Mouse (Mus musculus): ENCODE measurements at regions not wholly inside any gene's neighbourhood (a gene's known extent, or its start where the extent isn't known, plus 50 kb on each side); places are given as distances from the start of the nearest gene placed in this dataset.

DNA sequence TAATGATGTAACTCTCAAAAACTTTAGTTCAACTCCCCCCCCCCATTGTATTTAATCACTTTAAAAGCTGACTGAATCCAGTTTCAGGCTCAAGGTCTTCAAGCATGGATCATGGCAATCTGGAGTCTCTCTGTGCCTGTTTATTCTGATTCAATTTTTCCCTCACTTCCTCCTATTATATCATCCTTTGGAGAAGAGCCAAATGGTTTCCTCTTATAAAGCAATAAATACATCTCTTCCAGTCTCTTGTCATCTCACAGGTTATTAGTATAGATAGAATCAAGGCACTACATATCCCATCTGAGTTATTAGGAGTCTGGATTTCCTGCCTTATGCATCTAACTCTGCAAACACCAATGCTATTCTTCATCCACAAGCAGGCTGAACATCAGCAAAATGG lies 530.2 kb upstream of the Pdcd1 start:
- no peaks in the 10 kb centered on the region for H3K27me3 ChIP-seq (ENCODE audit: control insufficient read depth, insufficient read depth, low read length)
- ATAC-seq (replicated peaks; ENCODE audit: low FRiP score) = no peak
- no peak overlapping the region for H3K9ac ChIP-seq (ENCODE audit: low read length)

DNA sequence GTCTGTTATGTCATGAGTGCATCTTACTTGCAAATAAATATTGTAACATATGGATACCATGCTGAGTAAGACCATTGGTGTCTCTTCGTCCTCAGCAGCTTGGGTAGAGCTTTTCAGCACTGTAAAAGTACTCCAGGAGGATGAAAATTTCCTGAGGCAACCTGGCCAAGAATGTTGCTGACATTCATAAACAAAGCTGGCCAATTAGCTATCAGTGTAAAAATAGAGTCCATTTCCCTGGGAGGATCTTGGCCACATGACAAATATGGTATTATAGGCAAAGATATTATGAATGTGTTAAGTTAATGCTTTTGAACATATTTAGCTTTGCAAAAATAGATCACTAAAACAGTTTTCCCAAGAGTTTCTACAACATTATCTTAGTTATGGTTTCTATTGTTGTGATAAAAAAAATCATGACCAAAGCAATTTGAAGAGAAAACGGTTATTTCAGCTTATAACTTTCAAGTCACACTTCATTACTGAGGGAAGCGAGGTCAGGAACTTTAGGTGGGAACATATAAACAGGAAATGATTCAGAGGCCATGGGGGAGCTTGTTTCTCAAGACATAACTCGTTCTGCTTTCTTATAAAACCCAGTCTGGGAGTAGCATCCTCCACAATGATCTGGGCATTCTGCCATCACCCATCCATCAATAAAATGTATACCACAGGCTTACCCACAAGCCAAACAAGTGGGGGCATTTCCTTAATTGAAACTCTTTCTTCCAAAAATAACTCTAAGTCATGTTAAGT lies 529.5 kb upstream of the Pdcd1 start:
- no peak for ATAC-seq (replicated peaks; ENCODE audit: low FRiP score)
- no peaks in the 10 kb centered on the region for H3K4me1 ChIP-seq (replicated peaks; ENCODE audit: control insufficient read depth, insufficient read depth, low read length)
- H3K9me3 ChIP-seq (ENCODE audit: control insufficient read depth, low read length) = no peaks in the 10 kb centered on the region
- no peak overlapping the region for H3K4me2 ChIP-seq (ENCODE audit: low read depth, low read length, severe bottlenecking)
- no peaks in the 10 kb centered on the region for H3K27me3 ChIP-seq (ENCODE audit: control insufficient read depth, insufficient read depth, low read length)
- no peak overlapping the region for H3K9ac ChIP-seq (ENCODE audit: low read length)
- no peak overlapping the region for H3K4me3 ChIP-seq (ENCODE audit: low read depth, low read length)
- no peak overlapping the region for H3K27ac ChIP-seq (ENCODE audit: low read depth, low read length)
- no peak for DNase-seq (ENCODE audit: low spot score)
- H3K36me3 ChIP-seq (ENCODE audit: control insufficient read depth, insufficient read depth, low read length) = no peaks in the 10 kb centered on the region
- WGBS = 67% methylated on average over 4 of the region's 4 CpGs

More for the DNA sequence above, 530.2 kb upstream of the Pdcd1 start:
- DNase-seq (ENCODE audit: low spot score) = no peak
- no peak overlapping the region for H3K4me3 ChIP-seq (ENCODE audit: low read depth, low read length)
- no peaks in the 10 kb centered on the region for H3K36me3 ChIP-seq (ENCODE audit: control insufficient read depth, insufficient read depth, low read length)
- no peak overlapping the region for H3K4me2 ChIP-seq (ENCODE audit: low read depth, low read length, severe bottlenecking)
- no peaks in the 10 kb centered on the region for H3K4me1 ChIP-seq (replicated peaks; ENCODE audit: control insufficient read depth, insufficient read depth, low read length)
- no peaks in the 10 kb centered on the region for H3K9me3 ChIP-seq (ENCODE audit: control insufficient read depth, low read length)
- no peak overlapping the region for H3K27ac ChIP-seq (ENCODE audit: low read depth, low read length)

DNA sequence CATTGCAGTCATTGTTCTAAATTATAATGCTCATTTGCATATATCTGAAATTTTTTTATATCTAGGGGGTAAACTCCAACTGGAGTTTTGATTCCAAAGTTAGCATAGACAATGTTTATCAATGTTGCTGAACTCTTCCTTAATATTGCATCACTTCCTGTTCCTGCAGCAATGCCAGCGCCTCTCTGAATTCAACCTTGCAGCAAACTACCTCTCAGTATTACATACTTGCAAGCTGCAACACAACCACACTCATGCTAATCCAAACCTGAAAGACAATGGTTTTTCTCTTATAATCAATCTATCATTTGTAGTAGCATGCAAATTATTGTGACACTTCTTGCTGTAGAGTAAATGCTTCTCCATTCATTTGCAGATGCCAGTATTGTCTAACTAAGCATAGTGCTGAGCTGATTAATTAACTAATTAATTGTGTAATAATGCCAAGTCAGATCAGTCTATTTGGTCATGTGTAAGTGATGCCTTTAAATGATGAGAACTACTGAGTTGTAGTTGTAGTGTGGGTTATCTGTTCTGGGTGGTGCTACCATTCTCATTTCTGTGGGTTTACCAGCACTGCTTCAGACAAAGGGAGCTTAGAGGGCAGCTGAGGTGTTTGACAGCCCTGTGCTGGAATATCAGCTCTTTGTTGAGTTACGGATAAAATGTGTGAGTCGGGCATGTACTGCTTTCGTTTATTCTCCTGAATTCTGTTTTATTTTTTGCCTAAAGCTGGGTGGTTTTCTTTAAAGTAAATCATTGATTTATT lies 480.6 kb upstream of the Pdcd1 start:
- peak; percentile 36; the same call in 1 of the 2 replicates for ATAC-seq (replicated peaks; ENCODE audit: low FRiP score)
- 78% methylated on average over 4 of the region's 4 CpGs for WGBS

DNA sequence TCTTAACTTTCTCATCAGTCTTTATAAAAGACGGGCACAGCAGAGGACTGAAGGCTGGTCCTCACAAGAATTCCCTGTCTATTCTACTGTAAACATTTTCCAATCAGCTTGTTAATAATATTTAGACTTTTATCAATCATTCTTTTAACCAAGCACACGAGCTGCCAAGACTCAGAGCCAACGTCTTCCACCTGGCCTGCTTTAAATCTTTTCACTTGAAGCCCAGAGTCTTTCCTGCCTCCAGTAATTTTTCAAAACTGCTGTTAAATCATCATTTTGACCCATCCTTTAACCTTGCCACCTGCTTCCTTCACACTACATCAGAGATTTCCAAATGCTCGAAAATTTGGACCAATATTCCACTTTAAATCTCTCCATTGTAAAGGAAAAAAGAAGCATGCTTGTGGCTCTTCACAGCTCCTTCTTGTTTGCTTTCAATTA lies 451.7 kb upstream of the Pdcd1 start:
- no peaks in the 10 kb centered on the region for H3K36me3 ChIP-seq (ENCODE audit: control insufficient read depth, insufficient read depth, low read length)
- no peaks in the 10 kb centered on the region for H3K4me1 ChIP-seq (replicated peaks; ENCODE audit: control insufficient read depth, insufficient read depth, low read length)
- no peaks in the 10 kb centered on the region for H3K27me3 ChIP-seq (ENCODE audit: control insufficient read depth, insufficient read depth, low read length)
- 50% methylated on average over 4 of the region's 4 CpGs for WGBS
- ATAC-seq (replicated peaks; ENCODE audit: low FRiP score) (no peak; the same call in 1 of the 2 replicates), DNase-seq (ENCODE audit: low spot score) (no peak)
- H3K27ac ChIP-seq (ENCODE audit: low read depth, low read length) = peak overlapping the region; percentile 41; the same call in 1 of the 2 replicates
- no peaks in the 10 kb centered on the region for H3K9me3 ChIP-seq (ENCODE audit: control insufficient read depth, low read length)
- no peak overlapping the region for H3K4me3 ChIP-seq (ENCODE audit: low read depth, low read length)
- no peak overlapping the region for H3K9ac ChIP-seq (ENCODE audit: low read length)
- H3K4me2 ChIP-seq (ENCODE audit: low read depth, low read length, severe bottlenecking) = no peak overlapping the region

More for the DNA sequence above, 480.6 kb upstream of the Pdcd1 start:
- no peak overlapping the region for H3K4me3 ChIP-seq (ENCODE audit: low read depth, low read length)
- H3K9ac ChIP-seq (ENCODE audit: low read length) = no peak overlapping the region
- H3K27me3 ChIP-seq (ENCODE audit: control insufficient read depth, insufficient read depth, low read length) = no peaks in the 10 kb centered on the region
- H3K4me1 ChIP-seq (replicated peaks; ENCODE audit: control insufficient read depth, insufficient read depth, low read length) = no peaks in the 10 kb centered on the region
- H3K9me3 ChIP-seq (ENCODE audit: control insufficient read depth, low read length) = no peaks in the 10 kb centered on the region
- no peaks in the 10 kb centered on the region for H3K36me3 ChIP-seq (ENCODE audit: control insufficient read depth, insufficient read depth, low read length)
- H3K4me2 ChIP-seq (ENCODE audit: low read depth, low read length, severe bottlenecking) = no peak overlapping the region
- no peak overlapping the region for H3K27ac ChIP-seq (ENCODE audit: low read depth, low read length)
- DNase-seq (ENCODE audit: low spot score) = no peak

DNA sequence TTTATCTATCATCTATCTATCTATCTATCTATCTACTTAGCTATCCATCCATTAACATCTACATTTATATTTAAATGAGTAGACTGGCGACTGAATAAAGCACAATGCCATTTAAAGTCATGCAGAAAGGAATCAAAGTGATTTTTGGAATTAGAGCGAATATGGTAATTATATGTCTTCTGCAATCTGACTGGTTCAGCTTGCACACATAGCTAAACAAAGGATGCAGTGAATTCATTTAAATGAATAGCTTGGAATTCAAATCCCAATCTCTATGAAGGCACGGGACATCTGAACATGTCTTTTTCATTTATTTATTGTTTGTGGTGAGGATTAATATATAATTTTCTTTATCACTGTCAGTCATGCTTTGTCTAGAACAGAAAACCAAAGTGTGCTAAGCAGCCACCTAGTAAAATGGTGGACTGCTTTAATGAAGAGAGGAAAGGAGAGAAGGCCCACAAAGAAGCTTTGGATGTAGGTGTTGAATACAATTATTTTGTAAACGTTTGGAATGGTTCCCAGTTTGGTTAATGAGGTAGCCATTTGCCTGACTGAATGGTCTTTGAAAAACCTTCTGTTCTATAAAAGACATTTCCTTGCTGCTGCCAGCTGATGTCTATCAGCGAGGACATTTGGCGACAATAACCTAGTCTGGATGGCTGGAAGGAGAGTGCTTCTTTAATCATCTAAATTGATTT lies 451.2 kb upstream of the Pdcd1 start:
- Histone ChIP-seq H3K4me2 (ENCODE audit: low read depth, low read length, severe bottlenecking) (no peak overlapping the region), H3K27me3 (ENCODE audit: control insufficient read depth, insufficient read depth, low read length) (no peaks in the 10 kb centered on the region), H3K4me3 (ENCODE audit: low read depth, low read length) (no peak overlapping the region), H3K9me3 (ENCODE audit: control insufficient read depth, low read length) (no peaks in the 10 kb centered on the region), H3K36me3 (ENCODE audit: control insufficient read depth, insufficient read depth, low read length) (no peaks in the 10 kb centered on the region), H3K9ac (ENCODE audit: low read length) (no peak overlapping the region), H3K27ac (ENCODE audit: low read depth, low read length) (peak overlapping the region; percentile 41; the same call in 1 of the 2 replicates), H3K4me1 (replicated peaks; ENCODE audit: control insufficient read depth, insufficient read depth, low read length) (no peaks in the 10 kb centered on the region)
- peak; percentile 88 for ATAC-seq (replicated peaks; ENCODE audit: low FRiP score)
- 43% methylated on average over 6 of the region's 6 CpGs for WGBS
- no peak for DNase-seq (ENCODE audit: low spot score)

DNA sequence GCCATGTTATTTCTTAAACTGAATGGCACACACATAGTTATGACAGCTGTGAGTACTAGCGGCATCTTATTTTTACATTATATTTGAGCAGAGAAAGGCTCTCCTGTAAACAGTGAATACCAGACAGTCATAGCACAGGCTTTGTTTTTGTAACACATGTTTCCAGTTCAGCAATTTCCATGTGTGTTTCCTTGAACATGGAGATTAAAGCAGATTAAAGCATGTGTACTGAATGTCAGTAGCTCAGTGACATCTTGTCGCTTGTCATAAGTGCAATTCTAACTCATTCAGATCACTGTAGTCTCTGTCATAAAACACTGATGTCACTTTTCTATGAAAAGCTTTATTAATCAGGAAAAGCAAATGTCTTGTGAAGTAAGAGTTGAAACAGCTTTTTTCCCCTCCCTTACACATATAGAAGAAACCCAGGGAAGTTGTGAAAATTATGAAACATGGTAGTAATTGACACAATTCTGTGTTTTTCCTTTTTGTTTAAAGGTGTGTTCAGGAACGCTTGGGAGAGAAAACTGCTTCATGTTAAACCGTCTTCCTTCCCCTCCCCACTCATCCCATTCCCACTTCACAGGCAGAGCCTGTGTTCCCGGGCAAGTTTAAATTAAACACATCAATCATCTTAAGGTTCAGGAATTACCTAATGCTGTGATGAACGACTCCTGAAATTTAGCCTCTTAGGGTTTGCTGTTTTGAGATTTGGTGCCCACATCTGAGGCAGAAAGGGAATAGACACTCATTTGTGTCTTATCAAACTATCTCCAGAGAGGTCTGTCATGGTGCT lies 449.9 kb upstream of the Pdcd1 start:
- no peaks in the 10 kb centered on the region for H3K36me3 ChIP-seq (ENCODE audit: control insufficient read depth, insufficient read depth, low read length)
- no peak for DNase-seq (ENCODE audit: low spot score)
- H3K9me3 ChIP-seq (ENCODE audit: control insufficient read depth, low read length) = no peaks in the 10 kb centered on the region
- WGBS = 69% methylated on average over 6 of the region's 6 CpGs
- no peak overlapping the region for H3K9ac ChIP-seq (ENCODE audit: low read length)
- no peak overlapping the region for H3K4me2 ChIP-seq (ENCODE audit: low read depth, low read length, severe bottlenecking)
- no peaks in the 10 kb centered on the region for H3K27me3 ChIP-seq (ENCODE audit: control insufficient read depth, insufficient read depth, low read length)
- no peaks in the 10 kb centered on the region for H3K4me1 ChIP-seq (replicated peaks; ENCODE audit: control insufficient read depth, insufficient read depth, low read length)
- no peak overlapping the region for H3K27ac ChIP-seq (ENCODE audit: low read depth, low read length)
- no peak for ATAC-seq (replicated peaks; ENCODE audit: low FRiP score)
- H3K4me3 ChIP-seq (ENCODE audit: low read depth, low read length) = no peak overlapping the region

DNA sequence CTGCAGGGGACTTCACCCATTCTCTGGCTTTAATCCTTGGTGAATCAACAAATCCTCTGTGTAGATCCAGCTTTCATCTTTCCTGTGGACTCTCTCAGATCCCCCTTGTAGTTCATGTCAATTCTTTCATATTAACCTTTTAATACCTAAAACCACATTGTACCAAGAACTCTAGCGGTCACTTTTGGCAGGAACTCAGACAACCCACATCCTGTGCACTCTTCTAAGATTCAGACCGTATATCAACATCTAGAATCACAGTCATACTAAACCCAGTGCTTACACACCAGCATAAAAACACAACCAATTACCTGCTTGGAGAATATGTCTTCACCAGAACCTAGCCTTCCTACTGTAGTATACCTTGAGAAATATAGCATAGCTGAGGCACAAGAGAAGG lies 444.6 kb upstream of the Pdcd1 start:
- no peak for DNase-seq (ENCODE audit: low spot score)
- 93% methylated on average over 2 of the region's 2 CpGs for WGBS
- Histone ChIP-seq H3K4me2 (ENCODE audit: low read depth, low read length, severe bottlenecking) (no peak overlapping the region), H3K9me3 (ENCODE audit: control insufficient read depth, low read length) (no peaks in the 10 kb centered on the region), H3K4me3 (ENCODE audit: low read depth, low read length) (no peak overlapping the region), H3K4me1 (replicated peaks; ENCODE audit: control insufficient read depth, insufficient read depth, low read length) (no peaks in the 10 kb centered on the region), H3K27me3 (ENCODE audit: control insufficient read depth, insufficient read depth, low read length) (no peaks in the 10 kb centered on the region), H3K36me3 (ENCODE audit: control insufficient read depth, insufficient read depth, low read length) (no peaks in the 10 kb centered on the region), H3K9ac (ENCODE audit: low read length) (no peak overlapping the region), H3K27ac (ENCODE audit: low read depth, low read length) (no peak overlapping the region)
- no peak for ATAC-seq (replicated peaks; ENCODE audit: low FRiP score)

DNA sequence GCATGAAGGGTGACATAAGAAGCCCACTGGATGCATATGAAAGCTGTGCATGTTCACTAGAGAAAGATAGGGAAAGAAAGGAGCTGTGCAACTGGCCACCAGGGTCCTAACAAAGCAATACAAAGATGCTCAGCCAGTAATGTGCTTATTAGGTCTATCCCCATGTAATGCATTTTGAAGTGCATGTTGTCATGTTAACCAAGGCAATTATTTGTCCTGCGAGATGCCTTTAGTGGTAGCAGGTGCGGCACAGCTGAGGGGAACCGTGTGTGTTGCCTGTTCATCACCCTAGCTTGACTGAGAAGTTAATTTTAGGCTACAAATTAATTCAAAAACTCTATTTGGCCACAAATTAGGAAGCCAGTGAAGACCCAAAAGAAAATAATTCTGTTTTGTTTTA lies 444.0 kb upstream of the Pdcd1 start:
- ATAC-seq (replicated peaks; ENCODE audit: low FRiP score) (no peak), DNase-seq (ENCODE audit: low spot score) (no peak)
- Histone ChIP-seq H3K4me3 (ENCODE audit: low read depth, low read length) (no peak overlapping the region), H3K4me2 (ENCODE audit: low read depth, low read length, severe bottlenecking) (no peak overlapping the region), H3K36me3 (ENCODE audit: control insufficient read depth, insufficient read depth, low read length) (no peaks in the 10 kb centered on the region), H3K27ac (ENCODE audit: low read depth, low read length) (no peak overlapping the region), H3K4me1 (replicated peaks; ENCODE audit: control insufficient read depth, insufficient read depth, low read length) (no peaks in the 10 kb centered on the region), H3K9me3 (ENCODE audit: control insufficient read depth, low read length) (no peaks in the 10 kb centered on the region), H3K9ac (ENCODE audit: low read length) (no peak overlapping the region), H3K27me3 (ENCODE audit: control insufficient read depth, insufficient read depth, low read length) (no peaks in the 10 kb centered on the region)
- WGBS = 85% methylated on average over 3 of the region's 3 CpGs
